Comparison of ENCODE assay signal across 7 mouse cellular contexts in genomic region chr5:116591346-116592048, GRCm38 (mm10). TPM values are rescaled to one million over a fixed set of nuclear protein-coding genes. Genes with fewer than 3 reads are reported as not detected.
DNase-seq lines count a peak whose midpoint lies in the region; ATAC-seq lines count a peak whose summit lies in the region.

Gene Srrm4 (minus strand): TSS chr5:116591817.

- H3K4me3 ChIP-seq in midbrain, embryonic 14.5 days (replicated peaks; ENCODE audit: low read depth, low read length), result peak within 1 kb of the TSS; percentile 80
- peak within 1 kb of the TSS; percentile 34 for H3K4me3 ChIP-seq in stomach, embryonic 16.5 days (replicated peaks; ENCODE audit: low read length)

- DNase-seq in adrenal gland, postnatal 14 days, result peak; percentile 88
- DNase-seq in cerebellum, postnatal 4 days (ENCODE audit: low spot score in 2 of 2), result peak; percentile 60 to 83
- peak; percentile 54 to 62 for DNase-seq in gastrocnemius, postnatal 4 days (ENCODE audit: low spot score in 2 of 2)
- DNase-seq in kidney, adult 8-10 months, result peak; percentile 4 to 47
- peak; percentile 86 to 89 for DNase-seq in left cerebral cortex, postnatal 36 days (ENCODE audit: low spot score in 2 of 2)
- DNase-seq in midbrain, embryonic 14.5 days, result peak; percentile 96

- H3K27me3 ChIP-seq in midbrain, embryonic 14.5 days (ENCODE audit: control insufficient read depth, insufficient read depth, low read length), result no peaks in the 10 kb centered on the region
- peaks cover 31% of the 10 kb centered on the region for H3K27me3 ChIP-seq in stomach, embryonic 16.5 days (ENCODE audit: control insufficient read depth, insufficient read depth, low read length)

- no peaks in the 10 kb centered on the region for H3K36me3 ChIP-seq in midbrain, embryonic 14.5 days (ENCODE audit: control insufficient read depth, insufficient read depth, low read length)
- H3K36me3 ChIP-seq in stomach, embryonic 16.5 days (ENCODE audit: control insufficient read depth, insufficient read depth, low read length), result no peaks in the 10 kb centered on the region

- peak within 1 kb of the TSS; percentile 78 for H3K4me2 ChIP-seq in midbrain, embryonic 14.5 days (ENCODE audit: low read length)
- peak within 1 kb of the TSS; percentile 42 for H3K4me2 ChIP-seq in stomach, embryonic 16.5 days (ENCODE audit: low read depth, low read length)

- WGBS in midbrain, embryonic 14.5 days, result under 1% methylated on average over 53 of the region's 53 CpGs
- 1% methylated on average over 51 of the region's 53 CpGs for WGBS in stomach, embryonic 16.5 days

- ATAC-seq in midbrain, embryonic 14.5 days (ENCODE audit: low FRiP score, low TSS enrichment), result peak; percentile 88
- ATAC-seq in stomach, embryonic 16.5 days (ENCODE audit: insufficient read depth, low FRiP score), result peak; percentile 25; the same call in 1 of the 2 replicates

- H3K9ac ChIP-seq in midbrain, embryonic 14.5 days (replicated peaks; ENCODE audit: low read length), result peak within 1 kb of the TSS; percentile 90
- no peak within 1 kb of the TSS for H3K9ac ChIP-seq in stomach, embryonic 16.5 days (ENCODE audit: low read length)

- peaks cover 34% of the 10 kb centered on the region for H3K4me1 ChIP-seq in midbrain, embryonic 14.5 days (ENCODE audit: control insufficient read depth, insufficient read depth, low read length)
- no peaks in the 10 kb centered on the region for H3K4me1 ChIP-seq in stomach, embryonic 16.5 days (ENCODE audit: control insufficient read depth, insufficient read depth, low read length)

- no peaks in the 10 kb centered on the region for H3K9me3 ChIP-seq in midbrain, embryonic 14.5 days (ENCODE audit: control insufficient read depth, low read length)
- H3K9me3 ChIP-seq in stomach, embryonic 16.5 days (replicated peaks; ENCODE audit: control insufficient read depth, low read length), result 0 out of 2 replicates have a peak, but pooled peaks cover 5% of the 10 kb centered on the region

- intact Hi-C loops in left cerebral cortex, postnatal 36 days (cut with DNase I), result loop anchor here (5.0 to 10.0 kb wide), 4 partner anchors 66 to 473 kb away; no protein-coding TSS in a partner anchor

- peak within 1 kb of the TSS; percentile 89 for H3K27ac ChIP-seq in midbrain, embryonic 14.5 days (replicated peaks; ENCODE audit: low read depth, low read length)
- no peak within 1 kb of the TSS for H3K27ac ChIP-seq in stomach, embryonic 16.5 days (ENCODE audit: low read length)

RNA-seq across cellular contexts. Expression of gene Srrm4, which starts in this region (rescaled TPM):
- 1.9 and 2.0 TPM in 2 replicates for total RNA-seq in adrenal gland, postnatal 14 days (2021)
- under 1 TPM; 0.34 to 0.70 TPM for total RNA-seq in gastrocnemius, postnatal 4 days (2021)
- total RNA-seq in left cerebral cortex, postnatal 36 days (2021), result 10 to 100 TPM; 24.0 to 31.8 TPM
- 21.5 and 22.6 TPM in 2 replicates for polyA plus RNA-seq in midbrain, embryonic 14.5 days (2014; fragmentation: Nextera tagmentation; extraction: Ambion mirVana)
- polyA plus RNA-seq in stomach, embryonic 16.5 days (2015; fragmentation: Nextera tagmentation; extraction: Ambion mirVana), result 0.91 and 1.3 TPM in 2 replicates

Comparison
In these comparisons a context has a peak if more than half of its experiments do, and no peak if none do; other contexts are left out.
1. Peak in DNase-seq in gastrocnemius, postnatal 4 days; RNA of the gene not detected or under 1 TPM.
2. DNase-seq: peak in every context shown above with its lines; median percentile 96 in midbrain, embryonic 14.5 days; 88 in adrenal gland, postnatal 14 days; 88 in left cerebral cortex, postnatal 36 days; 72 in cerebellum, postnatal 4 days; 58 in gastrocnemius, postnatal 4 days; 26 in kidney, adult 8-10 months.